Mouse (Mus musculus) lung, embryonic 14.5 days (tissue): ENCODE results near the gene Atf6b. TPM values are rescaled to one million over a fixed set of nuclear protein-coding genes. Genes with fewer than 3 reads are reported as not detected.
A peak's percentile ranks its signal among the peaks of the same experiment; 100 is the strongest.

Experiments
- ATAC-seq: fragments of 200-750 bp; cut with Nextera tagmentation; 2 replicates; pipeline ENCODE4 v1.8.0; 2017; ENCODE audit warnings: mild to moderate bottlenecking, moderate TSS enrichment, moderate library complexity; ENCODE audit not compliant: insufficient read depth
- DNase-seq: peaks from one replicate; pipeline ENCODE4 v3.0.0-alpha.2; 2015
- H3K27ac ChIP-seq: fragments of 300-500 bp; sonication (generic); 2 replicates; pipeline ENCODE4 v1.5.1; 2014; ENCODE audit warnings: low read depth, mild to moderate bottlenecking, moderate library complexity
- H3K27me3 ChIP-seq: fragments of 300-500 bp; sonication (generic); 2 replicates; pipeline ENCODE4 v1.6.1; 2014; ENCODE audit warnings: low read length, control low read depth; ENCODE audit not compliant: insufficient read depth
- H3K36me3 ChIP-seq: fragments of 300-500 bp; sonication (generic); 2 replicates; pipeline ENCODE4 v1.6.1; 2014; ENCODE audit warnings: control low read depth; ENCODE audit not compliant: insufficient read depth
- H3K4me1 ChIP-seq: fragments of 300-500 bp; sonication (generic); 2 replicates; pipeline ENCODE4 v1.6.1; 2014; ENCODE audit warnings: antibody characterized with exemption, control low read depth; ENCODE audit not compliant: insufficient read depth
- H3K4me2 ChIP-seq: fragments of 300-500 bp; sonication (generic); 2 replicates; pipeline ENCODE4 v1.6.1; 2014; ENCODE audit warnings: mild to moderate bottlenecking
- H3K4me3 ChIP-seq: fragments of 300-500 bp; sonication (generic); 2 replicates; pipeline ENCODE4 v1.5.1; 2014; ENCODE audit warnings: low read depth, low read length
- H3K9ac ChIP-seq: fragments of 300-500 bp; sonication (generic); 2 replicates; pipeline ENCODE4 v1.6.1; 2014
- H3K9me3 ChIP-seq: fragments of 300-500 bp; sonication (generic); 2 replicates; pipeline ENCODE4 v1.6.1; 2016; ENCODE audit warnings: low read depth, low read length, control low read depth
- CTCF ChIP-seq: IDR thresholded peaks from 2 replicates; pipeline ENCODE4 v1.5.1; 2016; ENCODE audit warnings: antibody characterized with exemption, low read depth
- WGBS: fragments of 180-500 bp; shearing (Covaris S2); extraction: QIAGEN DNeasy Blood & Tissue Kit; methylation state at CpG from one replicate; pipeline ENCODE4 v1.1.7; 2014; 5-methylcytosine and 5-hydroxymethylcytosine counted together
- polyA plus RNA-seq: library from polyadenylated mRNA; unstranded; fragments of >200 nt; fragmentation: Nextera tagmentation; extraction: Ambion mirVana; gene quantifications from 2 replicates; pipeline ENCODE4 v1.2.1, GENCODE M21; 2014

The Atf6b gene
- polyA plus RNA-seq = 66.5 and 74.8 TPM in 2 replicates

GRCm38 (mm10) chr17:34646906-34647787, at the start of gene Atf6b:
Gene Atf6b (plus strand): TSS chr17:34647146.
- DNase-seq = peak; percentile 98
- H3K27me3 ChIP-seq = no peaks in the 10 kb centered on the region
- peaks cover 10% of the 10 kb centered on the region for H3K4me1 ChIP-seq
- peaks cover 41% of the 10 kb centered on the region for H3K36me3 ChIP-seq
- ATAC-seq = peak; percentile 97
- peak within 1 kb of the TSS; percentile 56; the same call in 1 of the 2 replicates for H3K27ac ChIP-seq
- H3K4me2 ChIP-seq = peak within 1 kb of the TSS; percentile 88
- under 1% methylated on average over 66 of the region's 66 CpGs for WGBS
- peak within 1 kb of the TSS; percentile 91 for H3K4me3 ChIP-seq
- TF ChIP-seq CTCF = no peak
- peak within 1 kb of the TSS; percentile 78 for H3K9ac ChIP-seq
- no peaks in the 10 kb centered on the region for H3K9me3 ChIP-seq

- no peaks in the 10 kb centered on the region for H3K9me3 ChIP-seq
These were observed 49.3 kb upstream of the Atf6b start, which contains the start of gene Ager for GRCm38 (mm10) chr17:34597566-34598095. Gene Ager (plus strand): TSS chr17:34597862.

GRCm38 (mm10) chr17:34599891-34600290, 47.1 kb upstream of the Atf6b start:
- WGBS = 67% methylated on average over 9 of the region's 9 CpGs
- H3K9ac ChIP-seq = no peak overlapping the region
- H3K36me3 ChIP-seq = peaks cover 40% of the 10 kb centered on the region
- no peak for DNase-seq
- no peak for TF ChIP-seq CTCF
- H3K4me2 ChIP-seq = no peak overlapping the region
- H3K9me3 ChIP-seq = no peaks in the 10 kb centered on the region
- no peak for ATAC-seq
- H3K27ac ChIP-seq = no peak overlapping the region
- no peak overlapping the region for H3K4me3 ChIP-seq
- H3K4me1 ChIP-seq = peaks cover 18% of the 10 kb centered on the region
- no peaks in the 10 kb centered on the region for H3K27me3 ChIP-seq

More at GRCm38 (mm10) chr17:34597566-34598095, 49.3 kb upstream of the Atf6b start, which contains the start of gene Ager:
- Histone ChIP-seq H3K4me1 (peaks cover 24% of the 10 kb centered on the region), H3K4me3 (0 out of 2 replicates have a peak within 1 kb of the TSS, but pooled peaks have one; percentile 1), H3K27ac (peak within 1 kb of the TSS; percentile 65), H3K27me3 (no peaks in the 10 kb centered on the region), H3K4me2 (peak within 1 kb of the TSS; percentile 45), H3K9ac (peak within 1 kb of the TSS; percentile 51), H3K36me3 (peaks cover 51% of the 10 kb centered on the region)
- peak; percentile 20; the same call in 1 of the 2 replicates for ATAC-seq
- no peak for TF ChIP-seq CTCF
- DNase-seq = peak; percentile 59
- WGBS = 13% methylated on average over 6 of the region's 6 CpGs

GRCm38 (mm10) chr17:34601796-34602195, 45.1 kb upstream of the Atf6b start:
- no peak overlapping the region for H3K4me3 ChIP-seq
- WGBS = 74% methylated on average over 12 of the region's 12 CpGs
- ATAC-seq (no peak), DNase-seq (no peak)
- no peak overlapping the region for H3K27ac ChIP-seq
- H3K9ac ChIP-seq = no peak overlapping the region
- no peaks in the 10 kb centered on the region for H3K27me3 ChIP-seq
- TF ChIP-seq CTCF = no peak
- H3K9me3 ChIP-seq = no peaks in the 10 kb centered on the region
- H3K4me2 ChIP-seq = peak overlapping the region; percentile 78; the same call in 1 of the 2 replicates
- H3K4me1 ChIP-seq = peaks cover 18% of the 10 kb centered on the region
- H3K36me3 ChIP-seq = peaks cover 22% of the 10 kb centered on the region

GRCm38 (mm10) chr17:34603375-34604060, 43.4 kb upstream of the Atf6b start, which contains the start of gene Rnf5:
Gene Rnf5 (minus strand): TSS chr17:34603690.
- Histone ChIP-seq H3K27ac (peak within 1 kb of the TSS; percentile 90), H3K9me3 (no peaks in the 10 kb centered on the region), H3K9ac (peak within 1 kb of the TSS; percentile 58), H3K4me3 (peak within 1 kb of the TSS; percentile 96), H3K36me3 (peaks cover 28% of the 10 kb centered on the region), H3K27me3 (no peaks in the 10 kb centered on the region), H3K4me2 (peak within 1 kb of the TSS; percentile 95), H3K4me1 (peaks cover 8% of the 10 kb centered on the region)
- ATAC-seq (peak; percentile 95), DNase-seq (peak; percentile 100)
- under 1% methylated on average over 30 of the region's 30 CpGs for WGBS
- TF ChIP-seq CTCF = no peak

- Histone ChIP-seq H3K9ac (peak within 1 kb of the TSS; percentile 86), H3K9me3 (no peaks in the 10 kb centered on the region), H3K36me3 (peaks cover 29% of the 10 kb centered on the region), H3K4me3 (peak within 1 kb of the TSS; percentile 96), H3K4me1 (peaks cover 8% of the 10 kb centered on the region; the same call in 1 of the 2 replicates), H3K4me2 (peak within 1 kb of the TSS; percentile 95), H3K27ac (peak within 1 kb of the TSS; percentile 90), H3K27me3 (no peaks in the 10 kb centered on the region)
- peak; percentile 86 for ATAC-seq
- WGBS = under 1% methylated on average over 35 of the region's 35 CpGs
- DNase-seq = peak; percentile 100
- no peak for TF ChIP-seq CTCF
These were observed 42.9 kb upstream of the Atf6b start, which contains the start of gene Agpat1 for GRCm38 (mm10) chr17:34604061-34604508. Gene Agpat1 (plus strand): TSS chr17:34604262.
